ENCODE assay signal across 11 mouse cellular contexts in genomic region chr8:92961088-92961487, GRCm38 (mm10). TPM values are rescaled to one million over a fixed set of nuclear protein-coding genes. Genes with fewer than 3 reads are reported as not detected.
DNase-seq lines count a peak whose midpoint lies in the region; ATAC-seq and TF ChIP-seq lines count a peak whose summit lies in the region.
"Had no signal": no experiment of that assay in that cellular context is flagged by ENCODE, and none has a peak within 500 bp of the region (broad histone marks: within the 10 kb centered on the region; RNA-seq: fewer than 3 reads in every experiment).

No protein-coding gene starts in this region.

- DNase-seq in kidney, adult 2 months, result no peak
- peak; percentile 27 for DNase-seq in embryo, embryonic 11 days
- DNase-seq in hindbrain, embryonic 11.5 days (ENCODE audit: low spot score), result peak; percentile 27
- no peak for DNase-seq in midbrain, postnatal 0 days (ENCODE audit: low spot score)
- no peak for DNase-seq in testis, postnatal 10 days (ENCODE audit: low spot score)
- DNase-seq in frontal cortex, postnatal 14 days (ENCODE audit: low spot score in 2 of 2), result no peak
- no peak for DNase-seq in natural killer cell, adult 2 months (ENCODE audit: low spot score in 2 of 2)
- DNase-seq: cerebellum, adult 9-10 months had no signal

- peak overlapping the region; percentile 75 for H3K4me2 ChIP-seq in kidney, embryonic 15.5 days
- peak overlapping the region; percentile 90 for H3K4me2 ChIP-seq in hindbrain, embryonic 11.5 days (replicated peaks; ENCODE audit: low read depth, low read length)
- peak overlapping the region; percentile 95 for H3K4me2 ChIP-seq in midbrain, postnatal 0 days (ENCODE audit: low read depth, low read length, poor library complexity, severe bottlenecking)

- H3K36me3 ChIP-seq in kidney, embryonic 15.5 days, result no peaks in the 10 kb centered on the region
- H3K36me3 ChIP-seq in kidney, adult 2 months (ENCODE audit: control insufficient read depth, insufficient read depth, low read length), result no peaks in the 10 kb centered on the region
- H3K36me3 ChIP-seq in hindbrain, embryonic 11.5 days (ENCODE audit: control insufficient read depth, insufficient read depth, low read length), result no peaks in the 10 kb centered on the region
- H3K36me3 ChIP-seq in midbrain, postnatal 0 days (ENCODE audit: insufficient read depth, low read length), result no peaks in the 10 kb centered on the region

- TF ChIP-seq POLR2A in kidney, adult 2 months (IDR thresholded peaks at IDR 0.05; ENCODE audit: low read depth, low read length), result no peak

- no peaks in the 10 kb centered on the region for H3K9me3 ChIP-seq in kidney, embryonic 15.5 days (replicated peaks)
- H3K9me3 ChIP-seq in hindbrain, embryonic 11.5 days (ENCODE audit: control insufficient read depth, low read length), result no peaks in the 10 kb centered on the region
- no peaks in the 10 kb centered on the region for H3K9me3 ChIP-seq in midbrain, postnatal 0 days (ENCODE audit: low read length)

- H3K27ac ChIP-seq in kidney, embryonic 15.5 days, result no peak overlapping the region
- H3K27ac ChIP-seq in kidney, adult 2 months (ENCODE audit: insufficient read depth, low read depth, low read length), result no peak overlapping the region
- H3K27ac ChIP-seq in hindbrain, embryonic 11.5 days (ENCODE audit: low read depth, low read length), result no peak overlapping the region
- H3K27ac ChIP-seq in midbrain, postnatal 0 days (ENCODE audit: low read depth, low read length), result no peak overlapping the region
- H3K27ac ChIP-seq: layer of hippocampus, adult 2 months had no signal

- 2% methylated on average over 25 of the region's 25 CpGs for WGBS in kidney, embryonic 15.5 days
- WGBS in kidney, adult 2 months, result 2% methylated on average over 25 of the region's 25 CpGs
- WGBS in hindbrain, embryonic 11.5 days, result 3% methylated on average over 25 of the region's 25 CpGs
- WGBS in midbrain, postnatal 0 days, result 3% methylated on average over 25 of the region's 25 CpGs

- H3K4me3 ChIP-seq in kidney, embryonic 15.5 days (replicated peaks), result peak overlapping the region; percentile 41
- H3K4me3 ChIP-seq in kidney, adult 2 months (ENCODE audit: insufficient read depth, low read depth, low read length), result no peak overlapping the region
- peak overlapping the region; percentile 34 for H3K4me3 ChIP-seq in hindbrain, embryonic 11.5 days (ENCODE audit: low read depth, low read length)
- H3K4me3 ChIP-seq in midbrain, postnatal 0 days (ENCODE audit: low read depth, low read length), result peak overlapping the region; percentile 41

- TF ChIP-seq CTCF in kidney, adult 2 months (conservative IDR thresholded peaks at IDR 0.05; ENCODE audit: insufficient read depth, insufficient read length, low read depth, low read length), result no peak
- no peak for TF ChIP-seq CTCF in midbrain, postnatal 0 days (IDR thresholded peaks at IDR 0.05)

- peaks cover 13% of the 10 kb centered on the region for H3K4me1 ChIP-seq in kidney, embryonic 15.5 days
- H3K4me1 ChIP-seq in kidney, adult 2 months (ENCODE audit: control insufficient read depth, insufficient read depth, low read length), result no peaks in the 10 kb centered on the region
- H3K4me1 ChIP-seq in hindbrain, embryonic 11.5 days (replicated peaks; ENCODE audit: control insufficient read depth, insufficient read depth, low read length), result peaks cover 4% of the 10 kb centered on the region
- peaks cover 5% of the 10 kb centered on the region; the same call in 1 of the 2 replicates for H3K4me1 ChIP-seq in midbrain, postnatal 0 days (ENCODE audit: insufficient read depth, low read length)

- H3K27me3 ChIP-seq in kidney, embryonic 15.5 days, result peaks cover 78% of the 10 kb centered on the region
- no peaks in the 10 kb centered on the region for H3K27me3 ChIP-seq in kidney, adult 2 months (replicated peaks; ENCODE audit: control insufficient read depth, insufficient read depth, low read length)
- H3K27me3 ChIP-seq in hindbrain, embryonic 11.5 days (ENCODE audit: control insufficient read depth, insufficient read depth, low read length), result peaks cover 34% of the 10 kb centered on the region
- H3K27me3 ChIP-seq in midbrain, postnatal 0 days (ENCODE audit: insufficient read depth, low read length), result peaks cover 36% of the 10 kb centered on the region

- H3K9ac ChIP-seq in kidney, embryonic 15.5 days, result no peak overlapping the region
- H3K9ac ChIP-seq in hindbrain, embryonic 11.5 days (ENCODE audit: low read depth, low read length), result no peak overlapping the region
- no peak overlapping the region for H3K9ac ChIP-seq in midbrain, postnatal 0 days (replicated peaks; ENCODE audit: low read length, poor library complexity, severe bottlenecking)

- no peak for ATAC-seq in kidney, embryonic 15.5 days (replicated peaks; ENCODE audit: low FRiP score)
- ATAC-seq in hindbrain, embryonic 11.5 days (ENCODE audit: low FRiP score), result no peak
- ATAC-seq in midbrain, postnatal 0 days (ENCODE audit: low FRiP score), result no peak

RNA-seq across cellular contexts. Expression of gene Slc6a2, which starts 1.2 kb away (rescaled TPM):
- polyA plus RNA-seq in kidney, embryonic 15.5 days (2015; fragmentation: Nextera tagmentation; extraction: Ambion mirVana), result 0.84 and 2.6 TPM in 2 replicates
- polyA plus RNA-seq in kidney, adult 2 months (2012; rRNA removed), result 0.99 and 3.4 TPM in 2 replicates
- polyA plus RNA-seq in hindbrain, embryonic 11.5 days (2014; fragmentation: Nextera tagmentation; extraction: Ambion mirVana), result 0.19 and 0.49 TPM in 2 replicates
- total RNA-seq in midbrain, postnatal 0 days (2014; rRNA removed), result 3.4 and 7.6 TPM in 2 replicates
- polyA plus RNA-seq in midbrain, postnatal 0 days (2015; fragmentation: Nextera tagmentation; extraction: Ambion mirVana), result 0.14 and 0.23 TPM in 2 replicates
- total RNA-seq: MEL had no signal

RNA-seq across cellular contexts. Expression of gene Capns2, which starts 59.9 kb away (rescaled TPM):
- polyA plus RNA-seq in kidney, embryonic 15.5 days (2015; fragmentation: Nextera tagmentation; extraction: Ambion mirVana), result 0.16 and 0.55 TPM in 2 replicates
- polyA plus RNA-seq in kidney, adult 2 months (2012; rRNA removed), result 0.16 TPM in 1 of 2 replicates, not detected in the other
- polyA plus RNA-seq in hindbrain, embryonic 11.5 days (2014; fragmentation: Nextera tagmentation; extraction: Ambion mirVana), result 0.25 TPM in 1 of 2 replicates, not detected in the other
- 1.7 and 3.9 TPM in 2 replicates for total RNA-seq in midbrain, postnatal 0 days (2014; rRNA removed)
- polyA plus RNA-seq in midbrain, postnatal 0 days (2015; fragmentation: Nextera tagmentation; extraction: Ambion mirVana), result 0.26 and 0.45 TPM in 2 replicates

Comparison
In these comparisons a context has a peak if more than half of its experiments do, and no peak if none do; other contexts are left out.
1. DNase-seq: peak in embryo, embryonic 11 days (single experiment) and hindbrain, embryonic 11.5 days (single experiment); none in kidney, adult 2 months (single experiment), midbrain, postnatal 0 days (single experiment), testis, postnatal 10 days (single experiment), frontal cortex, postnatal 14 days (0 of 2) and natural killer cell, adult 2 months (0 of 2).
2. Peak in every context shown above with its lines, with median percentiles within 50 percentile points of each other: H3K4me2 ChIP-seq.